Mouse (Mus musculus) cerebellum, postnatal 25 days (tissue): ENCODE results near the gene Stra6.

ENCODE experiments used
- DNase-seq, 2 experiments: peaks; one replicate each; pipeline ENCODE4 v3.0.0; 2021; ENCODE audit warnings: mixed read lengths in 2 of 2

Stra6 gene

DNA sequence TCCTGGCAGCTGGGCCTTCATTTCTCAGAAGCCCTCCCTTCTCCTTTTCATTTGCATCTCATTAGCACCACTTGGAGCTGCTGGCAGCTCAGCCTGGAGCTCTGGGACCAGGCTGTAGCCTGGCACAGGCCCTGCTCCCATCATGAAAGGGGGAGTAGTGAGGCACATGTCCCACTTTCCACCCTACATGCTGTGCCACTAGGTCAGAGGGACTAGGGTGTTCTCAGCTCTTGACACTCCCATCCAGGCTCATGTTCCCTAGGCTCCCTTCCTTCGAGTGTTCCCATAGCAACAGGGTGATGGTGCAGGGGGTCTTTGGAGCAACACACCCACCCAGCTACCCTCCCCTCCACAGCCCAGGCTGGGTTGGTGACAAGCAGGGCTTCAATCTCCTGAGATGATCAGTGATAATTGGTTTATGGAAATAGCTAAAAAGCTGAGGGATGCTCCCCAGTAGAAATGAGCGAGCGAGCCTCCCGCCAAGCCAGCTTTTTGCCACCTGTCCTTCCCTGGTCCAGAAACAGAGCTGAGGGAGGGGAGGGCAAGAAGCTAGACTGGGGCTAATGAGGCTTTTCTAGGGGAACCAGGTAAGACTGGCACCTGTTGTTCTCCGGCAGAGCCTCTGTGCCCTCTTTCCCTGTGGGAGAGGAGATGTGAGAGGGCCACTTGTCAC lies 33.2 kb downstream of the Stra6 start:
- peak; percentile 65 to 73 for DNase-seq

DNA sequence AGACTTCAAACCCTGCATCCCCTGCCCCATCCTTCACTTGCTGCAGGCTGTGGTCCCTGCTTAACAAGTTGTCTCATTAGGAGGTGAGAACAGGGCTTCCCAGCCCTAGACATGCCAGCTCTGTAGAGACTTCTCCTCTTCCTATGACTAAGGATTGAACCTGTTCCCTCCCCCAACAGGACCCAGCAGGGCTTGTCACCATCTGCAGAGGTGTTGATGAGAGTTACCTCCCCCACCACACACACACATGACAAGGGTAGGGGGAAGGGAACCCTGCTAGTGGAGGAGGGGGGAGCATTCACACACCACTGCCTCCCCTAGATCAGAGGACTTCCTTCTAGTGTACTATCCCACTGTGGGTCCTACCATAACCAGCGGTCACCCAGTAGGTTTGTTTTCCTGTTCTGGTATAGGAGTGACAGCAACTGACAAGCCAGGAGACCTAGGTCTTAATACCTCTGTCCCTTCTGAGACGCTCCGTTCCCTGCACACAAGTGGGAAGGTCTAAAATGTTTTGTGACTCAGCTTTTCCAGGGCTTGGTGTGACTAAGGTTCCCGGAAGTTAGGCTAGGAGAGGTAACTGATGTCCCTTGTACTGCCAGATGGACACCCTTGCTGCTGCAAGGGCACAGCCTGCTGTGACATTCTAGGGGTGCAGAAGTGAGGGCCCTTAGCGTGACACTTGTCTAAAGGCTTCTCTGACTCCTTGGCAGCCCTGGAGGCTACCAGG lies 36.4 kb downstream of the Stra6 start:
- DNase-seq = no peak

GRCm38 (mm10) chr9:58102013-58102412 lies 38.4 kb downstream of the Stra6 start:
- DNase-seq = no peak

DNA sequence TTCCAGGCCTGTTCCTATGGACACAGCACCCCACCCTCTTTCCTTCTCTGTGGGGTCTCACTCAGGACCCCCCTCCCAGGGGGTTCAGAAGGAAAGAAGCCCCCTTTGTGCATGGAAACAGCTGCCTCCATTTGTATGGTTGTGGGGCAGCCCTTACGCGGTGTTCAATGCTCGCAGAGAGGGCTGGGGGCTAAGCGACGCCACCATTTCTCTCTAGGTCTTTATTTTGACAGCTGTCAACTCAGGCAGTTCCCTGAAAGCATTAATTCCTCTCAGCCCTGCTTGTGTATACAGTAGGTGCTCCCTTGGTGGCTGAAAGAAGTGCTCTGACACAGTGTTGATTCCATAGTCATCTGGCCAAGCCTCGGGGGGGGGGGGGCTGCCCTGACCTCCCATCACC lies 40.1 kb downstream of the Stra6 start:
- DNase-seq = no peak

- DNase-seq = no peak
Measured at GRCm38 (mm10) chr9:58105595-58106169, 42.1 kb downstream of the Stra6 start.

DNA sequence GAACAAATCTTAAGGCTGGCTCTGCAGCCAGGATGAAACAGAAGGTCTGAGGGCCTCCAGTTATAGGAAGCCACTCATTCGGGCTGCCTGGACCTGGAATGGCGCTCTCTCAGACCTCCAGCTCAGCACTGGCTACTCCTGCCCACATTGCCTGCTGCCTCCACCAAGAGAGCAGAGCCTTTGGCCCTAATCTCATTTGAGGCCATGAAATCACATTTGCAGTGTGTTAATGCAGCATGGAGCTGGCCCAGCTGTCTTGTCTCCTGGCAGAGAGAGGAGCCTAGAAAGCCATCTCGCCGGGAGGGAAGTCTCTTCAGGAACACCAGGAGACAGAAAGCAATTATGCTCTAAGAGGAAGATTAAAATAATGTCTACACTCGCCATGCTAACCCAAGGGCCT lies 43.9 kb downstream of the Stra6 start:
- DNase-seq = no peak

DNA sequence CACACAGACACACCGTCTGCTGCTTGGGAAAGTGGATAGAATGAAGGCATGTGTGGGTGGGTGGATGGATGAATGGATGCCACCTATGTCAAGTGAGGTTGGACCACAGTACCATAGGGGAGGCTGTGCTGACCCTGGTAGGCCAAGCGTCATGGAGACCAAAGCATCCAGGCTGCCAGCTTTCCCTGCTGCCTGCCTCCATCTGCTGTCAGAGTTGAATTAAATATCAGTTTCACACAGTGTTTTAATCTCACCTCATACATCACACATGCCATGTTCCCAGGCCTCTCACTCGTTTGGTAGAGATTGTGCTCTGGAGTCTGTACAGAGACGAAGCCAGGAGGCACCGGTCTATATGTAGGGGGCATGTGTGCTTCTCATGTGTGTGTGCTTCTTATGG lies 47.2 kb downstream of the Stra6 start:
- peak; percentile 66 to 69 for DNase-seq

- peak; percentile 89 to 91 for DNase-seq
Measured at GRCm38 (mm10) chr9:58111431-58111830, 47.8 kb downstream of the Stra6 start.

DNA sequence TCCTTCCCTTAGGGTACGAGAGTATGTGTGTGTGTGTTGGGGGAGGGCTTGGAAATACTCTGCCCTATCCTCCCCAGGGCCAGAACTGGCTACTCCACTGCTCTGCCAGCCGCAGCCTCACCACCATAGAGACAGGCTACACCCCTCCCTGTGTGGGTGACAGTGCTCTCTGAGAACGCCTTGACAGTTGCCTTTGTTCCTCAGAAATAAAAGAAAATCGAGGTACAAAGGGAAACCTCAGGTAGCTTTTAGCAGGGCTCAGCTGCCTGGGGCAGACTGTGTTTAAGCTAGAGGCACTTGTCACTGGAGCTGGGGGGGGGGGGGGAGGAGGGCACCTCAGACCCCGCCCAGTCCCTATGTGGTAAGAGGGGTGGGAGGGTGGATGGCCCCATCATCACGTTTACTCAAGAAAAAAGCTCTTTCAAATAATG lies 48.7 kb downstream of the Stra6 start:
- DNase-seq = peak in 1 of 2 experiments; percentile 32

GRCm38 (mm10) chr9:58112866-58113278 lies 49.3 kb downstream of the Stra6 start:
- DNase-seq = peak in 1 of 2 experiments; percentile 52

DNA sequence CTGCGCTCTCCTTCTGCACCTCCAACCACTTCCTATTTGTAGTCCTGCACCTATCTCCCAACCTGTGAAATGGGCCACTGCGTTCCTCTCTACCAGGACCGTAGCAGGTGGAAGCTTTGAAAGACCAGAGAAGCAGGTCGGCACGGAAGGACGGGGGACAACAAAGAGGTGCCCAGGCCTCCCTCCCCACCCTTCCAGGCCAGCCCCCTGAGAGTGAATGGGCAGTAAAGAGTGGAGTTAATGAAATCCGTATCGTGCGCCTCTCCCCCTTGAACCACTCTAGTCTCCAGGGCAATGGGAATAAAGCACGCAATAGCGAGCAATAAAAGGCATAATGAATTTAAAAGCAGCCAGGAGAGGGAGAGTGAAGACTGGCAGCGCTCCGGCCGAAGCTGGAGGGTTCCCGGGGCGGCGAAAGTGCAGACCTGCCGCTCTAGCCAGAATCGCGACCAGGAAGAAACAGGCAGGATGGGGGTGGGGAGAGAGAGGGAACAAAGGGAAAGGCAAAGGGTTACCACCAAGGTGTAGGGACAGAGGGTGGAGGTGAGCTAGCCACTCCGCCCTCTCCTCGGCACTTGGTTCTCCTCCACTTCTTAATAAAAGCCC lies 49.8 kb downstream of the Stra6 start:
- peak in 1 of 2 experiments; percentile 53 for DNase-seq

GRCm38 (mm10) chr9:58114019-58114418 lies 50.4 kb downstream of the Stra6 start:
- no peak for DNase-seq

GRCm38 (mm10) chr9:58115297-58115925 lies 51.8 kb downstream of the Stra6 start:
- DNase-seq = no peak

GRCm38 (mm10) chr9:58116024-58116651 lies 52.5 kb downstream of the Stra6 start:
- no peak for DNase-seq

GRCm38 (mm10) chr9:58118671-58119070 lies 55.1 kb downstream of the Stra6 start, which contains the start of gene Ccdc33:
Ccdc33 (minus strand) TSS chr9:58118823.
- DNase-seq = no peak

- no peak for DNase-seq
Measured at GRCm38 (mm10) chr9:58125085-58125484, 61.5 kb downstream of the Stra6 start.

DNA sequence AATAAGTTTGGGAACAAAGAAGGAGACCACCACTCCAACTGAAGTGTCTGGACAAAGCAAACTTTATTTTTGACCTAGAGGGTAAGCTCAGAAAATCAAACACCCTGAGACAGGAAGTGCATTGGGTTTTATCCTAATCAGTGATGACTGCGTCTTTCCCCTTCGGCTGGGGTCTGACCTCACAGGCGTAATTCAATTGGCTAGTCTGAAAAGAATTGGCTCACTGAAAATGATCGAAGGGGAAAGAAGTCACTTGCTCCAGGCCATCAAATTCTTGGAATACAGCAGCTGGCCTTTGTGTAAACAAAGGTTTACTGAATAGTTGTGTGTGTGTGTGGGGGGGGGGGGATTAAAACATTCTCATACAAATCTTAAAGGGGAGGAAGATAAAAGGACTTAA lies 62.2 kb downstream of the Stra6 start:
- DNase-seq = no peak

DNA sequence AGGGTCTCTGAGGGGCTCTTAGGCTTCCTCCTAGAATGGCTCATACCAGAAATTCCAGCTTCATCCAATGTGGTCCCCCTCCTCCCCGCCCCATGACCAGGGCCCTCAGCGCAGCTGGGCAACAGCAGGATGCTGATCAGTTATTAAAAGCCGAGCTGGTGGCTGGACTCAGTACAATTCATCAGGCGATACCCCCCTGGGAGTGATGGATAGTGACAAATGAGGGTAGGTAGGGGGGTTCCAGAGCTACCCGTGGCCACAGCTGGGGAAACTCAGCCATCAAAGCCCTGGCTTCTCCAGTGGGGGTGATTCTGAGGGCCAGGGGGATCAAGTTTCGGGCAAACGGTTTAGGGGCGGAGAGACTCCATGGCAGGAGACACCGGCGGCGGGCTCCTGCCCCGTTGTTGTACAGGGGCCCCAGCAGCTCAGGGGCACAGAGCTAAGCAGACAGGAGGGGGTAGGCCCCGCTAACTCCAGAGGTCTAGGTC lies 65.4 kb downstream of the Stra6 start:
- no peak for DNase-seq

DNA sequence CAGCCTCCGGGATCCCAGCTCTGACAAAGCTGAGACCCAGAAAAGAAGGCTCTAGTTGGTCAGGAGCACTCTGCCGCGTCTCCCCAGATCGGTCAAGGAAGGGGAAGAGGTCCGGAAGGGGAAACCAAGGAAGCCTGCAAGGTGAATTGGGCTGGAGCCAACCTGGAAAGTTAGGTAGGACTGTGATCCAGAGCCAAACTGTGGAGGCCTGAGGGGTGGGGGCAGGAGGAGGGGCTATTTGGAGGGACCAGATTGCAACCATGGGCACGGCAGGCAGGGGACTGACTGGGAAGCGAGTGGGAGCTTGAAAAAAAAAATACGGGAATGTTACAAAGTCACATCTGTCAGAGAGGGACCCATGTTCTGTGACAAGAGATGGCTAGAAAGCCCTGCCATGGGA lies 65.9 kb downstream of the Stra6 start:
- DNase-seq = no peak

DNA sequence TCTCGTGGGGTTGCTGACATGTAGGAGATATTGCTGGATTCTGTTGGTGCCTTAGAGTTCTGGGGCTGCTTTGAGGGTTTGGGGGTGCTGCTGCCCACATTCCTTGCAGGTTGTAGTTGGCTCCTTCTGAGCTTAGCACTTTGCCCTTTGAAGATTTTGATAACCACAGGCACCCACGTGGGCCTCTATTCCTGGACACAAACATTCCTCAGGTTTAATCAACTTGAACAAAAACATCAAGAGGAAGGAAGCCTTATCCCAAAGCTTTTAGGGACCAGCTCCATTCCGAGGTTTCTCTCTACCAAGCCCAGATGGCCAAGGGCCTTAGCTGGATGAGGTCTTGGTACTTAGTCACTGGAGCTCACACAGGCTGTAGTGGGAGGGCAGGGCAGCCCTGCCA lies 67.3 kb downstream of the Stra6 start:
- no peak for DNase-seq

- DNase-seq = no peak
Measured at GRCm38 (mm10) chr9:58131735-58132134, 68.1 kb downstream of the Stra6 start.
